Mouse (Mus musculus): ENCODE results near the gene Dab1.

The Dab1 gene

GRCm38 (mm10) chr4:103974536-103974935, 355.4 kb downstream of the Dab1 start:
- no peak for DNase-seq (ENCODE audit: low spot score in 2 of 2)

DNA sequence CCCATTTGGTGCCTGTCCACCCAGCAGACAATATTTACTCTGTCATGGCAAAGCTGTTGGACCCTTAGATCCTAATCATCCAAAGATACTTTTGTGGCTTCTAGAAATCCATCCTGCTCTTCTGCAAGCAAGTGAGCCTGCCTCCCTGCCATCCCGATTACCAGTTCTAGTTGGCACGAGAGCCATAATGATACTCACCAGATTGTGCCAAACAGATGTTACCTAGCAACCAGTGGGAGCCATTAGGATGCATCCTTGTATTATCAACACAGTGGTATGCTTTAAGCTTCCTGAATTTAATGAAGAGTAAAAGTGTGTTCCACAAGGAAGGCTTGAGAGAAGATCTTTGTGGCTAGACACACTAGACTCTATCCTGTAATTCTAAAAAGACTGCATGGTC, 355.8 kb downstream of the Dab1 start:
- no peak for DNase-seq (ENCODE audit: low spot score in 2 of 2)

GRCm38 (mm10) chr4:103993884-103994283, 374.7 kb downstream of the Dab1 start:
- no peak for DNase-seq (ENCODE audit: low spot score in 2 of 2)

DNA sequence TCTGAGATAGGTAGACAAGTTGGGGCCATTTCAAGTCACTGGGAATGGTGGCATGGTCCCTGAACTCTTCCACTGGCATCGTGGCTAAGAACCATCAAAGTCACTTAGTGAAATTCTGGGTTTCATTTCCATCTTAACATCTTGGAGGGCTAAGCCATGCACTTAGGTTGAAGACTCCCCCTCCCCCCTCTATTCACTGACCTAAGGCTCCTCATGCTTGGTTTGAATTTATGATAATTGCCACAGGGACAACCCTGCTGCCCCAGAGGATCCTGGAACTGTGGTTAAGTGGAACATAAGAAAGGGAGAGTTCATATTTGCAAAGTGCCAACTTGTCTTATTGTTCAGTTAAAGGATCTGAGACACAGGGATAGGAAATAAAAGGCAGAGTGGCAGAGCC, 375.2 kb downstream of the Dab1 start:
- no peak for DNase-seq (ENCODE audit: low spot score in 2 of 2)

- no peak for DNase-seq (ENCODE audit: low spot score in 2 of 2)
Measured at GRCm38 (mm10) chr4:104008406-104008805, 389.2 kb downstream of the Dab1 start.

GRCm38 (mm10) chr4:104011683-104012082, 392.5 kb downstream of the Dab1 start:
- no peak for DNase-seq (ENCODE audit: low spot score in 2 of 2)

GRCm38 (mm10) chr4:104012150-104012549, 393.0 kb downstream of the Dab1 start:
- DNase-seq (ENCODE audit: low spot score in 2 of 2) = peak in 1 of 2 experiments; percentile 14

GRCm38 (mm10) chr4:104025117-104025694, 406.0 kb downstream of the Dab1 start:
- no peak for DNase-seq (ENCODE audit: low spot score in 2 of 2)

DNA sequence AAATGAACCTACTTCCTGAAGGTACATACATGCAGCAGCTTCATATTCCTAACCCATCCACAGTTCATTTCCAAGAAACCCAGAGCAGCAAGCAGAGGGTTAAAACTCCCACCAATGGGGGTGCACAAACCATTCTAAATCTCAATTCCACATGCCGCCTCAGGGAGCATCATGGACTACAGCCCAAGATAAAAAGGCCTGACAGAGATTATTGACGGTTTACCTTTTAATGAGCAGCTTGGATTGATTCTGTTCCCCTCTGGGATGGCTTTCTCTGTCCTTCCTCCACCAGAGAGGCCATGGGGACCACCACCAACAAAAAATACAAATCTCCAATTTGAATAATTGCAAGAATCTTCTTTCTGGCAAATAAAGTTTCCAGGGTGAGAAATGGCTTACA, 407.7 kb downstream of the Dab1 start:
- no peak for DNase-seq (ENCODE audit: low spot score in 2 of 2)

GRCm38 (mm10) chr4:104027239-104027638, 408.1 kb downstream of the Dab1 start:
- no peak for DNase-seq (ENCODE audit: low spot score in 2 of 2)

GRCm38 (mm10) chr4:104036091-104036490, 416.9 kb downstream of the Dab1 start:
- no peak for DNase-seq (ENCODE audit: low spot score in 2 of 2)

DNA sequence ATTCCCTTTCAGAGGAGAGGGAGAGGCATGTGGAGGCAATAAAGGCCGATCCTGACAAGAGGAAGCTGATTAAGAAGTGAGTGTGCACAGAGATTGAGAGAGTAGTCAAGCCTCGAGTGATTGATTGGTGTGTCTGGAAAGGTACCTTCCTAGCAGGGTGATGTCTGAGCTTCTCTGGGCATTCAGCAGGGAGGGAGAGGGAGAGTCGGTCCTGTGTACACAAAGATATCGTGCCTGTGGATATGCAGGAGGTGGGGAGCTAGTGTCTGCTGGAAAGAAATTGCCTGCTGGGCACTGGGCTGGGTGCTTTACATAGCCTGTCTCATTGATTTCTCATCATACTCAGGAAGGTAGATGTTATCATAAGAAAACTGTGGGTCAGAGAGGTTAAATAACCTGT, 420.4 kb downstream of the Dab1 start:
- no peak for DNase-seq (ENCODE audit: low spot score in 2 of 2)

DNA sequence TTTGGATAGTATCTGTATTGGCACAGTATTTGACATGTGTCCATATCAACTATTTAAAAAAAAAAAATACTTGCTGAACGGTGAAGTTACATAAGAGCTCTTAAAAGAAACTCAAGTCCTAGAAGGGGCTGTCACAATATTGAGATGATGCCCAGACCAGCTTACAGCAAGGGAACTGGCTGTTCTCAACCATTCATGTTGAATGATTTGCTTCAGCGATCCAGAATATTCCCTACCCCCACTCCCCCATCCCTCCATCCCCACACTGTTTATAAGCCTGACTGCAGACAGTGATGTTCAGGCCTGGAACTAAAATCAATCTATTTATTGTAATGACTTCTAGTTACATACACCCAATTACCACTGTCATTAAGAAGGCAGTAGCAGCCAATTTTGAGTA, 424.3 kb downstream of the Dab1 start:
- no peak for DNase-seq (ENCODE audit: low spot score in 2 of 2)

DNA sequence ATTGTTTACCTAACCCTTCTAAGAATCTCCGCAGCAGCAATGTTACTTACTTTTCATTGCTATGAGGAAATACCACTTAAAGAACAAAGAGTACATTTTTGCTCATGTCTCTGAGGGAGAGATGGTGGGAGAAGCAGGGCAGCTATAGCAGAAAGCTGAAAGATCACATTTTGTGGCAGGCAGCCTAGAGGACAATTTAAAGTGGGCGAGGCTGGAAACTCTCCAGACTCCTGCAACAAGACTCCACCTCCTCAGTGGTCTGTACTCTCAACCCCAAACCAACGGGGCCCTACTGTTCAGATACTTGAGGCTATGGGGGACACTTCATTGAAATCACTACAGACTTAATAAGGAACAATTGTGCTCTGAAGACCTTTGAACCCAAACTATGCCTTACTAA, 425.5 kb downstream of the Dab1 start:
- DNase-seq (ENCODE audit: low spot score in 2 of 2) = no peak

DNA sequence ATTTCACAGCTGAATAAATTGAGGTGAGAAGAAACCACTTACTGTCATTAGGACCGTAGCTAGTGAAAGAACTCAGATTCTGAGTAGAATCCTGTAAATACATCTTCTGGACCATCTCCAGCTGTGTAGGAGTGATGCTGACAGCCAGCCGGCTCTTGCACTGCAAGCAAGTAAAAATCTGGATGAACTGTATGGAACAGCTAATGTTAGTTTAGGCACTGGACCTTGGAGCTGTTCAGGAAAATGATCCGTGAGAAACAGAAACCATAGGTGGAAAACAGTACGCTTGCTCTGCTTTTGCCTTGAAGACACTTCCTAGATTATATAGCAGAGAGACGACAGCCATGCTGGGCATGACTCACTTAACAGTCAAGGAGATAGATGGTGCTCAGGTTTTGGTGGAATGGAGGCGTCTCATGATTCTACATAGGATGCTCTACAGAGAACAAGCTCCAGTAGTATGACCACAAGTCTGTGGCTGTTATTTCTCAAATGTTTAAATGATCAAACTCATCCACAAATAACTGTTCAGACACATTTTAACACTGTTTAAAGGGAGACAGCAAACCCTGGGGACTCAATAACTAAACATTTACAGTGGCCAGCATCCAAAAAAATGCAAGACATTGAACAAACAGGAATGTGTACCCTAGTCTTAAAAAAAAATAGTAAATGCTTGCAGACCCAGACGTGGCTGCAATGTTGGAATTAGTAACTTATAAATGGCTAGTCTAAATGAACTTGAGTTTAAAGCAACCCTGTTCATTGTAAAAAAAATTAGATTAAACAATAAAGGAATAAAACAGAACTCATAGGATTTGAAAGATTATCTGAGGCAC, 429.0 kb downstream of the Dab1 start:
- DNase-seq (ENCODE audit: low spot score in 2 of 2) = peak; percentile 34 to 62

DNA sequence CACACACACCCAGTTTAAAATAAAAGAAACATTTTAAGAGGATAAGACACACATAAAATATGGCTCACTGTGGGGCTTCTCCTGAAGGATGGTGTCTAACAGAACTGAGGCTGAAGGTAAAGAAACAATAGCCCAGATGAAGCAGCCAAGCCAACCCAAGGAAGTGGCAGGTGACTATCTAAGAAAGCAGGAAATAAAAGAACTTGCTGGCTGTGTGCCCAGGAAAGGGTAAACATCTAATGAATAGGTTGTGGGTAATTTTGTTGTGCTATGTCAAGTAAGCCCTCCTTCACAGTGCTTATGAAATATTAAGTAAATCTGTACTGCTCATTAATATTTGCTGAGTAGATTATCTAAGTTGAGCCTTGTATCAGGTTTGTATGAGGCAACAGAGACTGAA, 438.0 kb downstream of the Dab1 start:
- DNase-seq (ENCODE audit: low spot score in 2 of 2) = no peak

DNA sequence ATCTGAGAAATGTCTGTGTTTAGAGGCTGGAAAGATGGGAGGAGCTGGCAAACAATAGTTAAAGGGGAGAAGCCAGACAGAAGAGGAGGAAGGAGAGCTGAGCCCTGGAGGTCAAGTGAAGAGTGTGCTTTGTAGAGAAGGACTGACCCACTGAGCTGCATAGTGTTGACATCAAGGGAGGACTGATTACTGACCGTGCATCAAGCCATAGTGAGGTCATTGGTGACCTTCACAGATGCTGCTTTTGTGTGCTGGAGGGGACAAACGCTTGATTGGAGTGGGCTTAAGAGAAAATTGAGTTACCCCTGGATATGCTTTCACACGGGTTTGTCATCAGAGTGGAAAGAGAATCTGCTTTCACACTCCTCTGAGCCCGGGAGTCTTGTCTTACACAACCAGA, 440.4 kb downstream of the Dab1 start:
- DNase-seq (ENCODE audit: low spot score in 2 of 2) = no peak

DNA sequence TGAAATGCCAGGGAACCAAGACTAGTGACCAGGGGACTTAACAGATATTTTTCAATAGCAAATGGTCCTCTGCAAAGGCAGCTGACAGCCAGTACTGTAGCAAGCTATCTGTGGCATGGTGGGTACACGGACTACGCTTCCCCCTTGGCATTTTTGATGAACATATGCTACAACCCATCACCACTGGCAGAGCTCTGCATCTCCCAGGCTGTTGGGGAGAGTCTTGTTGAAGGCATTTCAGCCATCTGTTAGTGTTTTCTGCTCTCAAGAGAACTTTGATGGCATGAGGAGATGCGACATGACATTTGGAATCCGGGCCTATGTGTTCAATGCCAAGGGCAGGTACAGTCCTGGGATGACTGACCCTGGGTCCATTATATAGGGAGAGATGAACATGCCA, 443.2 kb downstream of the Dab1 start:
- DNase-seq (ENCODE audit: low spot score in 2 of 2) = no peak

- DNase-seq (ENCODE audit: low spot score in 2 of 2) = no peak
Measured at GRCm38 (mm10) chr4:104066901-104067300, 447.7 kb downstream of the Dab1 start.

DNA sequence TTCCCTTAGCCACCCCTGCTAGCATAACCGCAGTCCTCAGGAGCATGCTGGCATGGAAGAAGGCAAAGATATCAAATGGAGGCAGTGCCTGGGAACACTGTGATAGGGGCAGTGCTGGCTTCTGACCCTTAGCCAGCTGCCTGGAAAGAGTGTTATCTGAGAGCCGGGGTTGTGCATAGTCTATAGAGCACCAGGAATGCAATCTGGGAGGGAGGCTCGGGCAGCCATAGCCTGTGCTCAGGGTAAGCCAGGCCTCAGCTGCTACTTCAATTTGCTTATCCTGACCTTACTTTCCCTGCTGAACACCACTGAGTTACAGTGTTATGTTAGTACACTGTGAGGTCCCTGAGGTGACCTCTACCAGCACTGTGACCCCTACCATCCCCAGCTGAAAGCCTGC, 448.6 kb downstream of the Dab1 start:
- DNase-seq (ENCODE audit: low spot score in 2 of 2) = no peak

DNA sequence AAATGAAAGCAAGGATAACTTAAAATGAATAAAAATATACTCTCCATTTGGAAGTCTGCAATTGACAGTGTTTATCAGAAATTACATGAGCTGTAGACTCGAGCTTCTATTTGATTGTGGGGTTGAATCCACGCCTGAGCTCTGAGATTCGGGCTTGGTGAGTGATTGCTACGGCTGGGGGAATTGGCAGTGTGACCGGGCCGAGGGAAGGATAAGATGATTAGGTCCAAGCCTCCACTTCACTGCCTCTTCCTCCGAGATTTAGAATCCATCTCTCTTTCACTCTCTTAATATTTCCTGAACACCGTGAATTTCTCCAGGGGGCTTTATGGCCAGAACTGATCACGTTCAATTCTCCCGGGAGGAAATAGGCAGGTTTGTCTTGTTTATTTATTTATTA, 452.1 kb downstream of the Dab1 start:
- no peak for DNase-seq (ENCODE audit: low spot score in 2 of 2)

- DNase-seq (ENCODE audit: low spot score in 2 of 2) = no peak
Measured at GRCm38 (mm10) chr4:104073920-104074459, 454.8 kb downstream of the Dab1 start.

DNA sequence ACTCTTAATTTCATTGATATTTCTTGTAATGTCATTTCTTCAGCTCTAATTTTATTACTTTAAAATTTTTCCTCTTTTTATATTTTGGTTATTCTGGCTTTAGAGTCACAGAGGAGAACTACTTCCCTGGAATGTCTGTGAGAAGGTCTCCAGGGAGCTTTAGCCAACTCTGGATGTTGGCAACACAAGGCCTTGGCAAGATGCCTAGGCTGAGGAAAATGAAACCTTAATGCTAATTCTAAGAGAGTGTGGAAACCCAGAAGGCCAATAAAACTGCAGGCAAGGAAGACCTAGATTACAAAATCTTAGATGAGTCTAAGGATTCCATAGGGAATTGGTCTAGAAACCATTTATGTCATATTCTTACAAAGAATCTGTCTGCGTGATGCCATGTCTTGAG, 458.6 kb downstream of the Dab1 start:
- peak; percentile 26 to 58 for DNase-seq (ENCODE audit: low spot score in 2 of 2)
